Mouse (Mus musculus): Measurements from ENCODE around the gene Swi5.

GRCm38 (mm10) chr2:32332159-32332558 is 44.3 kb upstream of the Swi5 start:
- TF ChIP-seq CTCF (IDR thresholded peaks at IDR 0.05; ENCODE audit: extremely low read depth, insufficient read length, insufficient replicate concordance, low read depth, low read length) (no peak), POLR2A (IDR thresholded peaks at IDR 0.05; ENCODE audit: low read depth, low read length) (no peak)

Measured in small intestine, adult 2 months (tissue).